Comparison of ENCODE assay signal across 13 mouse cellular contexts in genomic region chr1:152607765-152608164, GRCm38 (mm10).
A peak's percentile ranks its signal among the peaks of the same experiment; 100 is the strongest.
DNase-seq lines count a peak whose midpoint lies in the region; ATAC-seq and TF ChIP-seq lines count a peak whose summit lies in the region.
"Had no signal": no experiment of that assay in that cellular context is flagged by ENCODE, and none has a peak within 500 bp of the region (broad histone marks: within the 10 kb centered on the region; RNA-seq: fewer than 3 reads in every experiment).

No protein-coding gene starts in this region.

- H3K27me3 ChIP-seq in heart, embryonic 10.5 days (ENCODE audit: insufficient read depth, poor library complexity, severe bottlenecking): no peaks in the 10 kb centered on the region
- H3K27me3 ChIP-seq in liver, postnatal 0 days (ENCODE audit: insufficient read depth, low read length): no peaks in the 10 kb centered on the region
- H3K27me3 ChIP-seq: hindbrain, embryonic 12.5 days; neural tube, embryonic 12.5 days; stomach, embryonic 15.5 days had no signal

- WGBS in heart, embryonic 10.5 days: 65% methylated on average over 14 of the region's 14 CpGs
- WGBS in liver, postnatal 0 days (ENCODE audit: insufficient replicate concordance): 70% methylated on average over 14 of the region's 14 CpGs

- no peak overlapping the region for H3K4me3 ChIP-seq in heart, embryonic 10.5 days
- H3K4me3 ChIP-seq in liver, postnatal 0 days (ENCODE audit: low read depth, low read length): no peak overlapping the region
- H3K4me3 ChIP-seq in brown adipose tissue, adult 24 weeks (ENCODE audit: insufficient read depth, low read depth, low read length): no peak overlapping the region
- H3K4me3 ChIP-seq: hindbrain, embryonic 12.5 days; megakaryocyte, embryonic 14.5 days; neural tube, embryonic 12.5 days; stomach, embryonic 15.5 days had no signal

- H3K9ac ChIP-seq in liver, postnatal 0 days (replicated peaks): no peak overlapping the region
- H3K9ac ChIP-seq: hindbrain, embryonic 12.5 days; neural tube, embryonic 12.5 days; stomach, embryonic 15.5 days had no signal

- no peak for ATAC-seq in liver, postnatal 0 days
- no peak for ATAC-seq in granulocyte monocyte progenitor cell, adult 5-6 weeks (replicated peaks; ENCODE audit: poor library complexity, severe bottlenecking)

- no peak overlapping the region for H3K4me2 ChIP-seq in liver, postnatal 0 days (ENCODE audit: low read depth, low read length)
- H3K4me2 ChIP-seq: hindbrain, embryonic 12.5 days; neural tube, embryonic 12.5 days; stomach, embryonic 15.5 days had no signal

- no peaks in the 10 kb centered on the region for H3K9me3 ChIP-seq in heart, embryonic 10.5 days
- H3K9me3 ChIP-seq in liver, postnatal 0 days (ENCODE audit: low read length): no peaks in the 10 kb centered on the region
- H3K9me3 ChIP-seq: hindbrain, embryonic 12.5 days; megakaryocyte, embryonic 14.5 days; neural tube, embryonic 12.5 days; stomach, embryonic 15.5 days had no signal

- peaks cover 68% of the 10 kb centered on the region for H3K4me1 ChIP-seq in heart, embryonic 10.5 days
- H3K4me1 ChIP-seq in liver, postnatal 0 days (ENCODE audit: insufficient read depth): peaks cover 51% of the 10 kb centered on the region
- peaks cover 75% of the 10 kb centered on the region for H3K4me1 ChIP-seq in brown adipose tissue, adult 24 weeks (ENCODE audit: control insufficient read depth, insufficient read depth, insufficient read length, low read length)
- H3K4me1 ChIP-seq: neural tube, embryonic 12.5 days had no signal

- H3K36me3 ChIP-seq in heart, embryonic 10.5 days: peaks cover 40% of the 10 kb centered on the region
- H3K36me3 ChIP-seq in liver, postnatal 0 days (replicated peaks; ENCODE audit: insufficient read depth, low read length): no peaks in the 10 kb centered on the region
- H3K36me3 ChIP-seq: neural tube, embryonic 12.5 days had no signal

- TF ChIP-seq EP300 in liver, postnatal 0 days (IDR thresholded peaks at IDR 0.05; ENCODE audit: low read depth): no peak

- DNase-seq in heart, adult 18-20 months: peak; percentile 42 to 66
- DNase-seq in heart, embryonic 10.5 days (ENCODE audit: low spot score): no peak
- no peak for DNase-seq in liver, postnatal 0 days
- no peak for DNase-seq in liver
- peak; percentile 70 to 79 for DNase-seq in kidney, postnatal 25 days
- no peak for DNase-seq in layer of hippocampus, postnatal 10 days (ENCODE audit: low spot score in 2 of 2)
- DNase-seq: right cerebral cortex, adult 18-20 months had no signal

- no peak for TF ChIP-seq CTCF in liver, postnatal 0 days (IDR thresholded peaks at IDR 0.05; ENCODE audit: low read depth)

- H3K27ac ChIP-seq in heart, embryonic 10.5 days: no peak overlapping the region; the same call in 1 of the 2 replicates
- H3K27ac ChIP-seq in liver, postnatal 0 days (ENCODE audit: low read depth): 0 out of 2 replicates have a peak overlapping the region, but pooled peaks have one; percentile 22
- peak overlapping the region; percentile 31 for H3K27ac ChIP-seq in brown adipose tissue, adult 24 weeks (replicated peaks; ENCODE audit: low read depth, low read length)
- H3K27ac ChIP-seq: hindbrain, embryonic 12.5 days; neural tube, embryonic 12.5 days; stomach, embryonic 15.5 days had no signal

Comparison
In these comparisons a context has a peak if more than half of its experiments do, and no peak if none do; other contexts are left out.
1. DNase-seq: peak in heart, adult 18-20 months (2 of 2) and kidney, postnatal 25 days (2 of 2); none in heart, embryonic 10.5 days (single experiment), liver, postnatal 0 days (single experiment), liver (single experiment) and layer of hippocampus, postnatal 10 days (0 of 2).